Mouse (Mus musculus): ENCODE data around the gene Ism2. TPM values are rescaled to one million over a fixed set of nuclear protein-coding genes. Genes with fewer than 3 reads are reported as not detected.
A peak's percentile ranks its signal among the peaks of the same experiment; 100 is the strongest.

Ism2 gene
- polyA plus RNA-seq, 1 experiment from 2014 or later: 0.34 TPM

DNA sequence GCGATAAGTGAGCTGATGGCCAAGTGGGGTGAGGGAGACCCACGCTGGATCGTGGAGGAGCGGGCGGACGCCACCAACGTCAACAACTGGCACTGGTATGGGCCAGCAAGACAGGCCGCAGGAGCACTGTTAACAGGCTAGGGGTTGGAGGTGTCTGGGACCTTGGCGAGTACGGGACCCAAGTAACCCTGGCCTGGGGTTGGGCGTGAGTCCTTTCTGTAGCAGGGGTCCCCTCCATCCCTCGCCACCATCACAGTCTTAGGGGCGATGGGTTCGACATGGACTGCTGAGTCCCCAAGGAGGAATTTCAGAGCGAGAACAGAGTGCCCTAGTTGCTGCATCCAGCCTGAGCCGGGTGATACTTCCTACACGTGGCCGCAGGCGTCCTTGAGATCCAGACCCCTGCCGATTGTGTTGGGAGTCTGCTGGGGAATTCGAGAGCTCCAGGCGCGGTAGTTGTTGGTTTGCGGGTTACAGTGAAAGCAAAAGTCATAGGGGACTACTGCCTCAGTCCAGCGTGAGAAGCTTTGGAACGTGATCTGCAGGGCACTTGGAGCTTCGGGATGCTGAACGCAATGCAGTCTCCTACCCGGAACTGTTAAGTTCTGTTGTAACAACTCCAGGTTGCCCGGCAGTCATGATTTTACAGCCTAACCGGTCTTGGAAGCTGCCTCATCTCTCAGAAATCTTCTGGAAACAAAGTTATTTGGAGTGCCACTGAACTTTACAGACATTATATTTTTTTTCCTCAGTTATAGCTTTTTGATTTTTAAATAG is 32.5 kb downstream of the Ism2 start:
- TF ChIP-seq EP300 (optimal IDR thresholded peaks at IDR 0.05) (no peak), CTCF (IDR thresholded peaks at IDR 0.05; ENCODE audit: low read depth) (no peak)
- Histone ChIP-seq H3K9ac (ENCODE audit: low read length) (peak overlapping the region; percentile 79), H3K27ac (replicated peaks) (peak overlapping the region; percentile 90), H3K9me3 (ENCODE audit: control insufficient read depth, low read length) (no peaks in the 10 kb centered on the region), H3K4me2 (replicated peaks; ENCODE audit: low read depth) (peak overlapping the region; percentile 92), H3K4me1 (replicated peaks; ENCODE audit: control insufficient read depth, insufficient read depth) (no peaks in the 10 kb centered on the region; the same call in 1 of the 2 replicates), H3K36me3 (ENCODE audit: control insufficient read depth, insufficient read depth, low read length) (peaks cover 12% of the 10 kb centered on the region), H3K4me3 (ENCODE audit: low read depth, low read length) (peak overlapping the region; percentile 80), H3K27me3 (ENCODE audit: control insufficient read depth, insufficient read depth, low read length) (no peaks in the 10 kb centered on the region)
- ATAC-seq (ENCODE audit: low FRiP score, low TSS enrichment) (peak; percentile 59), DNase-seq (ENCODE audit: low spot score) (no peak)
- WGBS: under 1% methylated on average over 31 of the region's 31 CpGs

GRCm38 (mm10) chr12:87266108-87266826 is 33.2 kb downstream of the Ism2 start, which contains the start of the genes Vipas39 and Ahsa1:
Gene Vipas39 (minus strand): TSS chr12:87266256.
Gene Ahsa1 (plus strand): TSS chr12:87266479.
- H3K36me3 ChIP-seq (ENCODE audit: control insufficient read depth, insufficient read depth, low read length): peaks cover 7% of the 10 kb centered on the region
- no peaks in the 10 kb centered on the region for H3K9me3 ChIP-seq (ENCODE audit: control insufficient read depth, low read length)
- no peaks in the 10 kb centered on the region for H3K27me3 ChIP-seq (ENCODE audit: control insufficient read depth, insufficient read depth, low read length)
- WGBS: under 1% methylated on average over 31 of the region's 31 CpGs
- H3K9ac ChIP-seq (ENCODE audit: low read length): peak within 1 kb of the TSS; percentile 79
- peak; percentile 98 for ATAC-seq (ENCODE audit: low FRiP score, low TSS enrichment)
- H3K4me2 ChIP-seq (replicated peaks; ENCODE audit: low read depth): peak within 1 kb of the TSS; percentile 92
- TF ChIP-seq CTCF (IDR thresholded peaks at IDR 0.05; ENCODE audit: low read depth) (peak; percentile 70), EP300 (optimal IDR thresholded peaks at IDR 0.05) (no peak)
- DNase-seq (ENCODE audit: low spot score): peak; percentile 91
- H3K27ac ChIP-seq (replicated peaks): peak within 1 kb of the TSS; percentile 90
- H3K4me3 ChIP-seq (ENCODE audit: low read depth, low read length): peak within 1 kb of the TSS; percentile 80
- no peaks in the 10 kb centered on the region; the same call in 1 of the 2 replicates for H3K4me1 ChIP-seq (replicated peaks; ENCODE audit: control insufficient read depth, insufficient read depth)

GRCm38 (mm10) chr12:87265444-87265843 is 34.1 kb downstream of the Ism2 start:
- no peak for ATAC-seq (ENCODE audit: low FRiP score, low TSS enrichment)
- no peak for TF ChIP-seq CTCF (IDR thresholded peaks at IDR 0.05; ENCODE audit: low read depth)
- no peak for TF ChIP-seq EP300 (optimal IDR thresholded peaks at IDR 0.05)
- Histone ChIP-seq H3K27me3 (ENCODE audit: control insufficient read depth, insufficient read depth, low read length) (no peaks in the 10 kb centered on the region), H3K9ac (ENCODE audit: low read length) (peak overlapping the region; percentile 74), H3K4me1 (replicated peaks; ENCODE audit: control insufficient read depth, insufficient read depth) (no peaks in the 10 kb centered on the region; the same call in 1 of the 2 replicates), H3K9me3 (ENCODE audit: control insufficient read depth, low read length) (no peaks in the 10 kb centered on the region), H3K4me3 (ENCODE audit: low read depth, low read length) (peak overlapping the region; percentile 80), H3K36me3 (ENCODE audit: control insufficient read depth, insufficient read depth, low read length) (peaks cover 3% of the 10 kb centered on the region), H3K4me2 (replicated peaks; ENCODE audit: low read depth) (peak overlapping the region; percentile 80), H3K27ac (replicated peaks) (peak overlapping the region; percentile 83)
- WGBS: 16% methylated on average over 11 of the region's 11 CpGs
- no peak for DNase-seq (ENCODE audit: low spot score)

DNA sequence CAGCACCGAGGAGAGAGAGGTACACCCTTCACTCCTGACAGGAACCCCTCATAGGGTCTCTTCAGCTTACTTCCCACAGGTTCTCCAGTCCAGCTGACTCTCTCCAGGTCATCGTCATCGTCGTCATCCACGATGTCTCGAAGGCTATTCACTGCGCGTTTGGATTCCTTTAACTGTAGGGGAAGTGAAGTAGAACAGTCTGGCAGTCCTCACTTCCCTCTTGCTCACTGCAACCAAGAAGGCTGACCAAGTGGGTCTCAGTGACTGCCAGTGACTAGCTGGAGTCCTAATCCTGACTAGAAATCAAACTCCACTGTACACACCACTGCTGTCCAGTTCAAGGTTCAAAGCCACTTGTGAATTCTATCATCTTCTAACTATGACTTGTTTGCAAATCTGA is 38.9 kb downstream of the Ism2 start:
- TF ChIP-seq EP300 (optimal IDR thresholded peaks at IDR 0.05): no peak
- no peak for TF ChIP-seq CTCF (IDR thresholded peaks at IDR 0.05; ENCODE audit: low read depth)
- Histone ChIP-seq H3K9ac (ENCODE audit: low read length) (no peak overlapping the region), H3K27ac (replicated peaks) (no peak overlapping the region), H3K36me3 (ENCODE audit: control insufficient read depth, insufficient read depth, low read length) (peaks cover 18% of the 10 kb centered on the region), H3K27me3 (ENCODE audit: control insufficient read depth, insufficient read depth, low read length) (no peaks in the 10 kb centered on the region), H3K4me1 (replicated peaks; ENCODE audit: control insufficient read depth, insufficient read depth) (no peaks in the 10 kb centered on the region), H3K4me2 (replicated peaks; ENCODE audit: low read depth) (no peak overlapping the region), H3K9me3 (ENCODE audit: control insufficient read depth, low read length) (no peaks in the 10 kb centered on the region), H3K4me3 (ENCODE audit: low read depth, low read length) (no peak overlapping the region)
- DNase-seq (ENCODE audit: low spot score) (no peak), ATAC-seq (ENCODE audit: low FRiP score, low TSS enrichment) (no peak)
- 97% methylated on average over 8 of the region's 8 CpGs for WGBS

GRCm38 (mm10) chr12:87256629-87257028 is 42.9 kb downstream of the Ism2 start:
- Histone ChIP-seq H3K27me3 (ENCODE audit: control insufficient read depth, insufficient read depth, low read length) (no peaks in the 10 kb centered on the region), H3K4me1 (replicated peaks; ENCODE audit: control insufficient read depth, insufficient read depth) (no peaks in the 10 kb centered on the region), H3K36me3 (ENCODE audit: control insufficient read depth, insufficient read depth, low read length) (peaks cover 29% of the 10 kb centered on the region)

More at GRCm38 (mm10) chr12:87256629-87257028, 42.9 kb downstream of the Ism2 start:
- WGBS: 75% methylated on average over 5 of the region's 5 CpGs
- no peak overlapping the region for H3K4me2 ChIP-seq (replicated peaks; ENCODE audit: low read depth)
- H3K9ac ChIP-seq (ENCODE audit: low read length): no peak overlapping the region
- peak overlapping the region; percentile 8; the same call in 1 of the 2 replicates for H3K27ac ChIP-seq (replicated peaks)
- DNase-seq (ENCODE audit: low spot score): no peak
- ATAC-seq (ENCODE audit: low FRiP score, low TSS enrichment): peak; percentile 57; the same call in 1 of the 2 replicates
- TF ChIP-seq CTCF (IDR thresholded peaks at IDR 0.05; ENCODE audit: low read depth): no peak
- TF ChIP-seq EP300 (optimal IDR thresholded peaks at IDR 0.05): no peak
- H3K9me3 ChIP-seq (ENCODE audit: control insufficient read depth, low read length): no peaks in the 10 kb centered on the region
- H3K4me3 ChIP-seq (ENCODE audit: low read depth, low read length): no peak overlapping the region
